Mouse (Mus musculus) cerebellum, adult 11 months (tissue): Measurements from ENCODE around the gene Rcbtb2.

Experiments used
- DNase-seq: peaks from one replicate; pipeline ENCODE4 v3.0.0; 2022

The Rcbtb2 gene

GRCm38 (mm10) chr14:73162192-73162800 is 39.5 kb downstream of the Rcbtb2 start:
- DNase-seq: no peak

DNA sequence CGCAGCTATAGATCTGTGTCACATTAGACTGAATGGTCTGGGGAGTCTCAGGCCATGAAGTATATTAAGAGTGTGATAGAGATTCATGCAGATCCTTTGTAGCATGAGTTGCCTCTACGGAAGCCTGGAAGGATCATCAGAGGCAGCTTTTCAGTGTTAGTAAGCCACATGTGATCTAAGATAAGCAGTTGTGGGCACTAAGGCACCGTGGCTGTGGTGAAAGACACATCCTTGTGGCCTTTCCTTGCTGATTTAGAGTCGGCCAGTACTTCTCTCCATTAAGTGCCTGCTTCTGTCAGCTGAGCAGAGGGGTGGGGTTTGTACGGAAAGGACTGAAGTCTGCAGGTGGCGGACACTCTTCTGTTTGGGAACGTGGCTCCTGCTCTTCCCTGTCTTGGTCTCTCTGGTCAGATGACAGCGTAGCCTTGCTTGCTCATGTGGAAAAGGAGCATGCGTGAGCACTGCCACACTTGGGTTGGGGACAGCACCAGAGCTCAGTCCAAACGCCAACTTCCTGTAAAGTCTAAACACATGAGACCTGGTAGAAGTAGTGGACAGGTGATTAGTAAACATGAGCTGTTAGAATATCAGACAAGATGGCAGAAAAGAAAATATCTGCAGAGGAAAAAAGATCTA is 40.6 kb downstream of the Rcbtb2 start:
- no peak for DNase-seq

- DNase-seq: no peak
These were observed 42.3 kb downstream of the Rcbtb2 start for GRCm38 (mm10) chr14:73165136-73165535.

DNA sequence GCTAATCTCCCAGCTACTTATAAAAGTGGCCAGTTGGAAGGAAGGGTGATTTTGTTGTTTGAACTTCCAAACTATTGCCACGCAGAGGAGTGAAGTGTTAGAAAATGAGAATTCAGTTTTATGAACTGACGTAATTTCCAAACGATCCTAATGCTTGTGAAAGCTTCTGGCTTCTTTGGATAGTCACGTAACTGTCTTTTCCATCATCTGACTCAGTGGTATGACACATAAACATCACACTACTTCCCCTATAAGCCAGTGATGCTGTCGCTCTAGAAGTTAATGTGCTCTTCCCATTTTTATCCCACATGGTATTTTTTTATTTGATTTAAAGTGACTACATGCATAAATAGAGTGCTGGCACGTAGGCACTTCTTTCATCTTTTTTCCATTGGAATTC is 45.8 kb downstream of the Rcbtb2 start:
- DNase-seq: no peak

DNA sequence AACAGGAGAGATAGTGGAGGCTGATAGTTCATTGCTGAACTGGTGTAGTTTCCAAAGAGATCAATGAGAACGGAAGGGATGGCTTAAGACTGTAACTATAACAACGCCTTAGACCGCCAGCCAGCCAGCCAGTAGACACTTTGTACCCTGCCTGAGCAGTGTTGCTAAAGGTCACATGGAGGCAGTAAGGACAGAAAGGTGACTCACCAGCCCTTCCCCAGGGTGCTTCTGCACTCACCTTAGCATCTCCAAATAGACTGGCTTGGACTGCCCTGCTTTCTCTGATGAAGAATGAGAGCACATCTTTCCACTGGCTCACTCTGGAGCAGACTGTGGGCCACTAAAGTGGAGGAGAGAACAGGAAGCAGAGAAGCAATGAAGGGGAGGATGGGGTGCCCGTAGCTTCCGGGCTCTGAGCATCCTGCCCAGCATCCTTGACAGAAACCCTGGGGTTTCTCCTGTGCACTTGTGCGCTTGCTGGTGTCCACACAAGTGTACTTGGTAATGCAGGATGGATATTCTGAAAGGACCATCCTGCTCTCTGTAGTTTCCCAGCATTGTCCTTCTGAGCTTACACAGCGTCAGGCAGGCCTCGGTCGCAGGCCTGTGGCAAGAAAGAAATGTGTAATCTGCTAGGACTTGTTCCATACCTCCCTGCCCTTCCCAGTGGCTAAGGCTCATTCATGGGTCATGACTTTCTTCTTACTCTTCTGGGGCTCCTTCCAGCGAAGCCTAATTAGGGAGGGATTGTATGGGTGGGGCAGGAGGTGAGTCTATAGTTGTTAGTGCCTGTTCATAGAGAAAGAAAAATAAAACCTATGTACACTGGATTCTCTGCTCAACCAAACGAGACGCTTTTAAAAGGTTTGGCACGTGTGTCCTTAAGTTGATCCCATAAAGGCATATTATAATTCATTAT is 47.3 kb downstream of the Rcbtb2 start:
- DNase-seq: no peak

DNA sequence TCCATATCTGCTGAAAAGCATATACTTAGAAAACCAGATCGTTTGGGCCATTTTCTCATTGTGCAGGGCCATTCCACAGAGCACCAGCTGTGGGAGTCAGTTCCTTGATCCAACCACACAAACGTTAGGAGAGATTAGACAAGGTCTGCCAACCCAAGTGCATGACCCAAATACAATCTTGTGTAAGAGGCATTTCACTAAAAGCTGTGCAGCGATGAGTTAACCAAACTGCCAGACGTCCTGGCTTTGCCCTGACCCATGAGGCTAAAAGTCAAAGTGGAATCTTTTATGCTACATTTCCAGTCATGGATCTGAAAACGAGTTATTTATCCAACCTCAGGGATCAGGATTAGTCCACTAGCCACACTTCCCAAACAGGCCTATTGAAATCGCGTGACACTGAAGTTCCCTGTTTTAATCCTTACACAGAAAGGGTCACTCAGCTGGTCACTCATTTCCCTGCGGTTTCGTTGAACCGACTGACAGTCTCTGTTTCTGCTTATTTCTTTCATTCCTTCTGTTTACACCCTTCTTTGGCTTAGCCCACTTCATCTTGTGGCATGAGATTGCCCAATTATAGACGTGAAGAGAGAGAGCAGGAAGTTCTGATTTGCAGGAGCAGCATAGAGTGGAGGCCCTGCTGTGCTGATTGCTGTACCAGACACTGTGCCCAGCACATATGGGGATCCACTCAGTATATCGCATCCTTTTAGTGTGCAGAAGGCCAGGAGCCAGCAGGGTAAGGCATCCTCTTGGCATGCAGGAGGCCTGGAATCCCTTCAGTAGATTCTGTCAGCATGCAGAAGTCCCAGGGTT is 49.6 kb downstream of the Rcbtb2 start:
- DNase-seq: peak; percentile 45

- DNase-seq: no peak
These were observed 50.8 kb downstream of the Rcbtb2 start for GRCm38 (mm10) chr14:73173662-73174061.

DNA sequence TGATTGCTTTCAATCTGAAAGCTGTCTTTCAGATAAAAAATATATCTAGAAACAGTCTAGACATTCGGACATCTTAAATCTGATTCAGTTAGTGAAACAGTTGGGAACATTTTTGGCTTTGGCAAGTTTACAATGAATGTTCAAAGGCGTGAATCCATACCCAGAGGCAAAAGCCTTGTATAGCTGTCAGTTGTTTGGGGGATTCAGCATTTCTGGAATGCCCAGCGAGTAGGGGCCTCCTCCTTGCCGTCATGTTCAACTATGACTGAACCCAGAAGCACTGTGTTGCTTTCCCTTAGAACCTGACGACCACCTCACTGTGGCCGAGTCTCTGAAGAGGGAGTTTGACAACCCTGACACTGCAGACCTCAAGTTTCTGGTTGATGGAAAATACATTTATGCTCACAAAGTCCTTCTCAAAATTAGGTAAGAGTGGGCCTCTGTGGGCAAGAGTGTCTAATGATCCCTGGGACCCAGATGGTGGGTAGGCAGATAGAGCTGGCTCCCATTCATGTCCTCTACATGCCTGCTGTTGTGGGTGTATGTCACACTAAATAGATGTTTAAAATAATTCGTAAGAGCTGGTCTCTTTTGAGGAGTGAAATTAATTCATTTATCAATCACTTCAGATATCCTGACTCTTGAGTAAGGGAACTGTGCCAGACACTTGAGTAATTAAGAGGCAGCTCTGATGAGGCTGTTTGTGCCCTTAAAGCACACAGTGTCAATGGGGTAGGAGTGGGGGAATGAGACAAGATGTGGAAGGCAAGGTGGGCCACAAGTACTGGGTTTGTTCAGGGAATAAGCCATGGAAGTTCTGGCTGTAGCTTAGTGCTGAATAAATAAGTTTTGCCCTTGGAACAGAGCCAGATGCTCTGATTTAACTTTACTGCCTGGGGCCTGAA is 51.5 kb downstream of the Rcbtb2 start:
- no peak for DNase-seq

DNA sequence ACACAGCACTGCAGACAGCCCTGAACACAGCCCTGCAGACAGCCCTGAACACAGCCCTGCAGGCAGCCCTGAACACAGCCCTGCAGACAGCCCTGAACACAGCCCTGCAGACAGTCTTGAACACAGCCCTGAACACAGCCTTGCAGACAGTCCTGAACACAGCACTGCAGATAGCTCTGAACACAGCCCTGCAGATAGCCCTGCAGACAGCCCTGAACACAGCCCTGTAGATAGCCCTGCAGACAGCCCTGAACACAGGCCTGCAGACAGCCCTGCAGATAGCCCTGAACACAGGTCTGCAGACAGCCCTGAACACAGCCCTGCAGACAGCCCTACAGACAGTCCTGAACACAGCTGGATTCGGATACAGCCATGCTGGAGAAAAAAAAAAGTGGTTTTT is 52.2 kb downstream of the Rcbtb2 start:
- DNase-seq: no peak

- no peak for DNase-seq
These were observed 53.0 kb downstream of the Rcbtb2 start for GRCm38 (mm10) chr14:73175814-73176213.

DNA sequence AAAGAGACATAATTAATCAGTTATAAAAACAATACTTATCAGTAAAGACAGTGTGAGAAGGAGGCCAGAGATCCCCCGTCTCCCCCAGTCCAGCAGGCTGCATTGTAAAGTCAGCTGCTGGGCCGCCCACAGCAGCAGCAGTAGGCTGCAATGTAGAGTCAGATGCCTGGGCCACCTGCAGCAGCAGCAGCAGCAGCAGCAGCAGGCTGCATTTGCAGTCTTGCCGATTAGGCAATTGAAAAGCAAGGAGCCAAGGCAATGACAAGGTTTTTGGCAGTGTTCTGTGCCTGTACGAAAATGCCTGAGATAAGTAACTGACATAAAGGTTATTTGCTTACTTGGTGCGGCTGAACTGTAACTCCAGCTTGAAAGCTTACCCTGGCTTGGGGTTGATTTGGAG is 53.4 kb downstream of the Rcbtb2 start:
- DNase-seq: no peak

DNA sequence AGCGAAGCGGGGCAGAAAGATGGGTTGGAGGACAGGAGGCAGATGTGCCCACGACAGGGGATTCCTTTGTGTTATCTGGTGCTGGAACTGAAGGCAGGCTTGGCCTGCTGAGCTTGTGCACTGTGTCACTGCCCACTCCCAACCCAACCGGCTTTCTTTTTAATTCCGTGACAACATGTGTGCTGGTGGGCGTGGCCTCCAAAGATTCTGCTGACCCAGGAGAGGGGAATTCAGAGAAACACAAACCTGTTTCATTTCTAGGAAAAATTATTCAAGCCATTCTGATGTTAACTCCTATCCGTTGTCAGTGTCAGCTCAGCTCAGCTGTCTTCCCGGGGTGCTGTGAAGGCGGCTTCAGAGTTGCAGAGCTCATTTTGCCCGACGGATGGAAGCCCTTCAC is 55.1 kb downstream of the Rcbtb2 start:
- no peak for DNase-seq

GRCm38 (mm10) chr14:73179221-73179681 is 56.4 kb downstream of the Rcbtb2 start:
- no peak for DNase-seq

DNA sequence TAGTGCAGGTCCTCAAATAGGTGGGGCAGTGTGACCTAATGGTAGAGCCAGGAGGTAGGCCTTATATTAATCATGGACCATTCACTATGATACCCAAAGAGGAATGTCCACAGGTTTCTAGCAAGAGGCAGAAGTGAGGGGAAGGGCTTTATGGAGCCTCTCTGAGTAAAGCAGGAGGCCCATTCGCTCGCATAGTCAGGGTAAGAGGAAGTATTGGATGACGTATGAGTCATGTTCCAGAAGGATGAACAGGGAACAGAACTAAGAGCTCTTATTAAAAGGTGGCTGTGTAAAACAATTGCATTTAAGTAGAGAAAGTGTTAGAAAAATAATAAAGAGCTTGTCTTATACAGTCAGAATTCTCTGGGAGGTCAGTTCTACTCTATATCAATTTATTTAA is 57.8 kb downstream of the Rcbtb2 start:
- DNase-seq: no peak

GRCm38 (mm10) chr14:73181144-73181543 is 58.3 kb downstream of the Rcbtb2 start:
- DNase-seq: no peak

GRCm38 (mm10) chr14:73186875-73187274 is 64.0 kb downstream of the Rcbtb2 start:
- no peak for DNase-seq

- DNase-seq: no peak
These were observed 76.2 kb downstream of the Rcbtb2 start for GRCm38 (mm10) chr14:73199058-73199457.

- no peak for DNase-seq
These were observed 78.6 kb downstream of the Rcbtb2 start for GRCm38 (mm10) chr14:73201447-73201846.

- DNase-seq: no peak
These were observed 81.2 kb downstream of the Rcbtb2 start for GRCm38 (mm10) chr14:73204016-73204415.

DNA sequence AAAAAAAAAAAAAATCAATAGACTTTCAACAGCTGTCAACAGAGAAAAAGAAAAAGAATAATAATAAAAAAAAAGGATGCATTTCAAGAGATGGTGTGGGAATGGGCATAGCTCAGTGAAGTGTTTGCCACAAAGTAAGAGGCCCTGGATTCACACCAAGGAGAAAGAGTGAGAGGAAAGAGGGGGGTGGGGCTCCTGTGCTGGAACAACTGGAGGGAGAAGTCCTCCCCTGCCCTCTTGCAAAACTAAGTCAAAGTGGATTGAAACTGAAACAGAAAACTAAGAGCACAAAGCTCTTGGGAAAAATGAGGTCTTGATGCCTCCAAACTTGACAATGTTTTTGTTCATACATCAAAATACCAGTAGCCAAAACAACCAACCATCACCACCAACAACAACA is 86.4 kb downstream of the Rcbtb2 start:
- no peak for DNase-seq

DNA sequence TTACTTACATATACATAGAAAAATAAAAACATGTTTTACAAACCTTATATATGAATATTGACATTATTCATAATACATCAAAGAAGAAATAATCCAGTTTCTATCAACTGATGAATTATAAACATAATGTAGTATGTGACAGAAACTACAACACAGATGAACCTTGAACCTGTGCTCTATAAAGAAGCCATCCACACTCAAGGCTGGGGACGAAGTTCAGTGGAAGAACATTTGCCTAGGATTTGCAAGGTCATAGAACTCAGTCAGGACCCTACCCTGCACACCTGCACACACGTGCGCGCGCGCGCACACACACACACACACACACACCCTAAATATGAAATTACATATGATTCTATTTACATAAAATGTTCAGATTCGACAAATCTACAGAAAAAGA is 87.4 kb downstream of the Rcbtb2 start:
- no peak for DNase-seq

GRCm38 (mm10) chr14:73211477-73211876 is 88.6 kb downstream of the Rcbtb2 start:
- no peak for DNase-seq
